Mouse (Mus musculus): ENCODE data around the gene Bcl10. TPM values are rescaled to one million over a fixed set of nuclear protein-coding genes. Genes with fewer than 3 reads are reported as not detected.
A peak's percentile ranks its signal among the peaks of the same experiment; 100 is the strongest.
"Not testable (repeated sequence)": the region's sequence is repeated elsewhere in the genome, so short reads cannot be mapped to it uniquely, and the experiment has no call there.

Gene Bcl10
- 38.2 and 38.5 TPM in 2 replicates for polyA plus RNA-seq (2015; fragmentation: Nextera tagmentation; extraction: Ambion mirVana)

- Histone ChIP-seq H3K4me2 (peak within 1 kb of the TSS; percentile 74), H3K27ac (peak within 1 kb of the TSS; percentile 89), H3K4me1 (replicated peaks) (peaks cover 25% of the 10 kb centered on the region), H3K27me3 (no peaks in the 10 kb centered on the region), H3K4me3 (peak within 1 kb of the TSS; percentile 71), H3K9ac (peak within 1 kb of the TSS; percentile 49), H3K36me3 (no peaks in the 10 kb centered on the region), H3K9me3 (replicated peaks) (no peaks in the 10 kb centered on the region)
- no peak for ATAC-seq (replicated peaks; ENCODE audit: insufficient number of reproducible peaks, insufficient read depth, low FRiP score, low read depth)
- WGBS = 29% methylated on average over 11 of the region's 11 CpGs
Observed at GRCm38 (mm10) chr3:145922019-145922854, at the start of gene Bcl10. Gene Bcl10, plus strand, starts transcription at chr3:145922804.

- ATAC-seq (replicated peaks; ENCODE audit: insufficient number of reproducible peaks, insufficient read depth, low FRiP score, low read depth) = no peak
- H3K4me1 ChIP-seq (replicated peaks) = peaks cover 11% of the 10 kb centered on the region
- H3K9me3 ChIP-seq (replicated peaks) = no peaks in the 10 kb centered on the region
- H3K9ac ChIP-seq = no peak overlapping the region
- WGBS = 83% methylated on average over 1 of the region's 1 CpGs
- H3K27ac ChIP-seq = no peak overlapping the region
- no peak overlapping the region for H3K4me3 ChIP-seq
- no peaks in the 10 kb centered on the region for H3K36me3 ChIP-seq
- H3K27me3 ChIP-seq = no peaks in the 10 kb centered on the region
- H3K4me2 ChIP-seq = no peak overlapping the region
Observed at GRCm38 (mm10) chr3:145873271-145873670, 49.3 kb upstream of the Bcl10 start.

- WGBS = 46% methylated on average over 4 of the region's 4 CpGs
- Histone ChIP-seq H3K9ac (no peak overlapping the region), H3K27me3 (no peaks in the 10 kb centered on the region), H3K4me1 (replicated peaks) (peaks cover 11% of the 10 kb centered on the region), H3K4me2 (no peak overlapping the region), H3K27ac (peak overlapping the region; percentile 40; the same call in 1 of the 2 replicates), H3K4me3 (no peak overlapping the region), H3K36me3 (no peaks in the 10 kb centered on the region), H3K9me3 (replicated peaks) (no peaks in the 10 kb centered on the region)
- no peak for ATAC-seq (replicated peaks; ENCODE audit: insufficient number of reproducible peaks, insufficient read depth, low FRiP score, low read depth)
Observed at GRCm38 (mm10) chr3:145874126-145874525, 48.5 kb upstream of the Bcl10 start.

- H3K36me3 ChIP-seq = no peaks in the 10 kb centered on the region
- no peaks in the 10 kb centered on the region for H3K9me3 ChIP-seq (replicated peaks)
- H3K27me3 ChIP-seq = no peaks in the 10 kb centered on the region
- no peak for ATAC-seq (replicated peaks; ENCODE audit: insufficient number of reproducible peaks, insufficient read depth, low FRiP score, low read depth)
- no peak overlapping the region for H3K9ac ChIP-seq
- 70% methylated on average over 11 of the region's 11 CpGs for WGBS
- H3K4me1 ChIP-seq (replicated peaks) = peaks cover 11% of the 10 kb centered on the region
- H3K4me3 ChIP-seq = no peak overlapping the region
- no peak overlapping the region for H3K27ac ChIP-seq
- H3K4me2 ChIP-seq = no peak overlapping the region
Observed at GRCm38 (mm10) chr3:145876120-145876519, 46.5 kb upstream of the Bcl10 start.

GRCm38 (mm10) chr3:145878867-145879266, 43.7 kb upstream of the Bcl10 start:
- H3K9me3 ChIP-seq (replicated peaks); H3K4me3 ChIP-seq; H3K27ac ChIP-seq; H3K4me1 ChIP-seq (replicated peaks); H3K36me3 ChIP-seq; H3K9ac ChIP-seq; ATAC-seq (replicated peaks; ENCODE audit: insufficient number of reproducible peaks, insufficient read depth, low FRiP score, low read depth); H3K27me3 ChIP-seq; H3K4me2 ChIP-seq: not testable (repeated sequence)
- 92% methylated on average over 14 of the region's 14 CpGs for WGBS

- 96% methylated on average over 1 of the region's 1 CpGs for WGBS
- no peak for ATAC-seq (replicated peaks; ENCODE audit: insufficient number of reproducible peaks, insufficient read depth, low FRiP score, low read depth)
Observed at GRCm38 (mm10) chr3:145880335-145880734, 42.3 kb upstream of the Bcl10 start.

GRCm38 (mm10) chr3:145882076-145882874, 40.3 kb upstream of the Bcl10 start:
- Histone ChIP-seq H3K4me1 (replicated peaks) (peaks cover 17% of the 10 kb centered on the region), H3K4me2 (no peak overlapping the region), H3K9ac (no peak overlapping the region), H3K27me3 (no peaks in the 10 kb centered on the region), H3K4me3 (no peak overlapping the region), H3K36me3 (no peaks in the 10 kb centered on the region), H3K27ac (no peak overlapping the region), H3K9me3 (replicated peaks) (no peaks in the 10 kb centered on the region)
- ATAC-seq (replicated peaks; ENCODE audit: insufficient number of reproducible peaks, insufficient read depth, low FRiP score, low read depth) = no peak
- 85% methylated on average over 15 of the region's 15 CpGs for WGBS

More at GRCm38 (mm10) chr3:145880335-145880734, 42.3 kb upstream of the Bcl10 start:
- Histone ChIP-seq H3K4me3 (no peak overlapping the region), H3K9ac (no peak overlapping the region), H3K27me3 (no peaks in the 10 kb centered on the region), H3K4me1 (replicated peaks) (peaks cover 4% of the 10 kb centered on the region), H3K27ac (no peak overlapping the region), H3K9me3 (replicated peaks) (no peaks in the 10 kb centered on the region), H3K36me3 (no peaks in the 10 kb centered on the region), H3K4me2 (no peak overlapping the region)

- WGBS = 48% methylated on average over 2 of the region's 2 CpGs
- Histone ChIP-seq H3K4me3 (no peak overlapping the region), H3K27ac (no peak overlapping the region), H3K4me1 (replicated peaks) (peaks cover 23% of the 10 kb centered on the region), H3K36me3 (no peaks in the 10 kb centered on the region), H3K9ac (no peak overlapping the region), H3K27me3 (no peaks in the 10 kb centered on the region), H3K9me3 (replicated peaks) (no peaks in the 10 kb centered on the region), H3K4me2 (no peak overlapping the region)
- no peak for ATAC-seq (replicated peaks; ENCODE audit: insufficient number of reproducible peaks, insufficient read depth, low FRiP score, low read depth)
Observed at GRCm38 (mm10) chr3:145883233-145883632, 39.4 kb upstream of the Bcl10 start.

- WGBS = 59% methylated on average over 4 of the region's 4 CpGs
- no peak for ATAC-seq (replicated peaks; ENCODE audit: insufficient number of reproducible peaks, insufficient read depth, low FRiP score, low read depth)
- no peak overlapping the region for H3K4me2 ChIP-seq
Observed at GRCm38 (mm10) chr3:145885376-145885775, 37.2 kb upstream of the Bcl10 start.

GRCm38 (mm10) chr3:145885851-145886464, 36.6 kb upstream of the Bcl10 start:
- no peaks in the 10 kb centered on the region for H3K9me3 ChIP-seq (replicated peaks)
- WGBS = 19% methylated on average over 5 of the region's 5 CpGs
- H3K27ac ChIP-seq = peak overlapping the region; percentile 70
- H3K27me3 ChIP-seq = no peaks in the 10 kb centered on the region
- H3K36me3 ChIP-seq = no peaks in the 10 kb centered on the region
- H3K4me1 ChIP-seq (replicated peaks) = peaks cover 29% of the 10 kb centered on the region
- H3K4me3 ChIP-seq = no peak overlapping the region
- ATAC-seq (replicated peaks; ENCODE audit: insufficient number of reproducible peaks, insufficient read depth, low FRiP score, low read depth) = no peak
- no peak overlapping the region for H3K4me2 ChIP-seq
- H3K9ac ChIP-seq = no peak overlapping the region

More at GRCm38 (mm10) chr3:145885376-145885775, 37.2 kb upstream of the Bcl10 start:
- Histone ChIP-seq H3K9ac (no peak overlapping the region), H3K27ac (peak overlapping the region; percentile 70), H3K4me3 (no peak overlapping the region), H3K27me3 (no peaks in the 10 kb centered on the region), H3K9me3 (replicated peaks) (no peaks in the 10 kb centered on the region), H3K4me1 (replicated peaks) (peaks cover 27% of the 10 kb centered on the region), H3K36me3 (no peaks in the 10 kb centered on the region)

GRCm38 (mm10) chr3:145887430-145887971, 35.1 kb upstream of the Bcl10 start:
- Histone ChIP-seq H3K9me3 (replicated peaks) (no peaks in the 10 kb centered on the region), H3K27ac (peak overlapping the region; percentile 13; the same call in 1 of the 2 replicates), H3K36me3 (no peaks in the 10 kb centered on the region), H3K4me2 (no peak overlapping the region), H3K4me3 (no peak overlapping the region), H3K27me3 (no peaks in the 10 kb centered on the region), H3K4me1 (replicated peaks) (peaks cover 29% of the 10 kb centered on the region), H3K9ac (no peak overlapping the region)
- 60% methylated on average over 6 of the region's 6 CpGs for WGBS
- ATAC-seq (replicated peaks; ENCODE audit: insufficient number of reproducible peaks, insufficient read depth, low FRiP score, low read depth) = no peak

Measured in heart, embryonic 15.5 days (tissue).